Mouse (Mus musculus) layer of hippocampus, adult 9-11 months (tissue): ENCODE results near the gene Ddah1.

Source experiments
- DNase-seq: peaks from one replicate; pipeline ENCODE4 v3.0.0; 2022

Gene Ddah1

GRCm38 (mm10) chr3:145820439-145820838 lies 62.0 kb downstream of the Ddah1 start:
- no peak for DNase-seq

- no peak for DNase-seq
These were observed 62.5 kb downstream of the Ddah1 start for GRCm38 (mm10) chr3:145820938-145821337.

- DNase-seq, result no peak
These were observed 63.7 kb downstream of the Ddah1 start for GRCm38 (mm10) chr3:145822201-145822600.

GRCm38 (mm10) chr3:145823661-145824060 lies 65.2 kb downstream of the Ddah1 start:
- no peak for DNase-seq

GRCm38 (mm10) chr3:145825416-145826055 lies 67.1 kb downstream of the Ddah1 start:
- no peak for DNase-seq

GRCm38 (mm10) chr3:145827191-145828045 lies 68.9 kb downstream of the Ddah1 start:
- DNase-seq, result no peak

- no peak for DNase-seq
These were observed 70.4 kb downstream of the Ddah1 start for GRCm38 (mm10) chr3:145828906-145829305.

GRCm38 (mm10) chr3:145833948-145834538 lies 75.6 kb downstream of the Ddah1 start:
- peak; percentile 59 for DNase-seq

GRCm38 (mm10) chr3:145838281-145838680 lies 79.8 kb downstream of the Ddah1 start:
- DNase-seq, result no peak

GRCm38 (mm10) chr3:145841961-145842710 lies 83.7 kb downstream of the Ddah1 start:
- no peak for DNase-seq

GRCm38 (mm10) chr3:145843836-145844235 lies 85.4 kb downstream of the Ddah1 start:
- DNase-seq, result no peak

GRCm38 (mm10) chr3:145844891-145845290 lies 86.4 kb downstream of the Ddah1 start:
- DNase-seq, result no peak

- DNase-seq, result no peak
These were observed 87.8 kb downstream of the Ddah1 start for GRCm38 (mm10) chr3:145846255-145846654.

- no peak for DNase-seq
These were observed 93.6 kb downstream of the Ddah1 start for GRCm38 (mm10) chr3:145852041-145852440.

- DNase-seq, result no peak
These were observed 94.3 kb downstream of the Ddah1 start for GRCm38 (mm10) chr3:145852800-145853199.

GRCm38 (mm10) chr3:145853713-145854112 lies 95.2 kb downstream of the Ddah1 start:
- no peak for DNase-seq

- no peak for DNase-seq
These were observed 96.0 kb downstream of the Ddah1 start for GRCm38 (mm10) chr3:145854427-145854826.

- no peak for DNase-seq
These were observed 96.8 kb downstream of the Ddah1 start for GRCm38 (mm10) chr3:145855299-145855698.

GRCm38 (mm10) chr3:145858388-145858787 lies 99.9 kb downstream of the Ddah1 start:
- DNase-seq, result no peak

GRCm38 (mm10) chr3:145862521-145862920 lies 104.0 kb downstream of the Ddah1 start:
- no peak for DNase-seq

- no peak for DNase-seq
These were observed 105.7 kb downstream of the Ddah1 start for GRCm38 (mm10) chr3:145864033-145864712.

GRCm38 (mm10) chr3:145864713-145865233 lies 106.3 kb downstream of the Ddah1 start:
- DNase-seq, result no peak
